Mouse (Mus musculus): ENCODE measurements around the gene Pde7b. TPM values are rescaled to one million over a fixed set of nuclear protein-coding genes. Genes with fewer than 3 reads are reported as not detected.

Gene Pde7b
- polyA plus RNA-seq, 1 experiment = 1.6 TPM

GRCm38 (mm10) chr10:20454387-20455065, 270.4 kb downstream of the Pde7b start:
- no peaks in the 10 kb centered on the region for H3K4me1 ChIP-seq (replicated peaks; ENCODE audit: control insufficient read depth, insufficient read depth, low read length)
- no peaks in the 10 kb centered on the region for H3K27me3 ChIP-seq (ENCODE audit: control insufficient read depth, insufficient read depth, low read length)
- no peaks in the 10 kb centered on the region for H3K36me3 ChIP-seq (ENCODE audit: control insufficient read depth, insufficient read depth, low read length)
- no peak overlapping the region for H3K4me3 ChIP-seq (ENCODE audit: control insufficient read depth, insufficient read depth, low read length)
- WGBS = 85% methylated on average over 6 of the region's 6 CpGs
- TF ChIP-seq POLR2A (IDR thresholded peaks at IDR 0.05; ENCODE audit: control insufficient read depth, extremely low read depth, insufficient read depth, low read length, poor library complexity) (no peak), CTCF (IDR thresholded peaks at IDR 0.05; ENCODE audit: borderline replicate concordance, control insufficient read depth, extremely low read depth, insufficient read depth, low read length, poor library complexity) (no peak)
- no peak for DNase-seq
- H3K27ac ChIP-seq (ENCODE audit: control insufficient read depth, insufficient read depth, low read length) = no peak overlapping the region

GRCm38 (mm10) chr10:20437428-20437827, 287.4 kb downstream of the Pde7b start:
- Histone ChIP-seq H3K27ac (ENCODE audit: control insufficient read depth, insufficient read depth, low read length) (no peak overlapping the region), H3K4me1 (replicated peaks; ENCODE audit: control insufficient read depth, insufficient read depth, low read length) (peaks cover 5% of the 10 kb centered on the region), H3K36me3 (ENCODE audit: control insufficient read depth, insufficient read depth, low read length) (no peaks in the 10 kb centered on the region), H3K27me3 (ENCODE audit: control insufficient read depth, insufficient read depth, low read length) (no peaks in the 10 kb centered on the region), H3K4me3 (ENCODE audit: control insufficient read depth, insufficient read depth, low read length) (no peak overlapping the region)
- no peak for TF ChIP-seq CTCF (IDR thresholded peaks at IDR 0.05; ENCODE audit: borderline replicate concordance, control insufficient read depth, extremely low read depth, insufficient read depth, low read length, poor library complexity)
- no peak for TF ChIP-seq POLR2A (IDR thresholded peaks at IDR 0.05; ENCODE audit: control insufficient read depth, extremely low read depth, insufficient read depth, low read length, poor library complexity)
- DNase-seq = no peak
- WGBS = 14% methylated on average over 9 of the region's 9 CpGs

DNA sequence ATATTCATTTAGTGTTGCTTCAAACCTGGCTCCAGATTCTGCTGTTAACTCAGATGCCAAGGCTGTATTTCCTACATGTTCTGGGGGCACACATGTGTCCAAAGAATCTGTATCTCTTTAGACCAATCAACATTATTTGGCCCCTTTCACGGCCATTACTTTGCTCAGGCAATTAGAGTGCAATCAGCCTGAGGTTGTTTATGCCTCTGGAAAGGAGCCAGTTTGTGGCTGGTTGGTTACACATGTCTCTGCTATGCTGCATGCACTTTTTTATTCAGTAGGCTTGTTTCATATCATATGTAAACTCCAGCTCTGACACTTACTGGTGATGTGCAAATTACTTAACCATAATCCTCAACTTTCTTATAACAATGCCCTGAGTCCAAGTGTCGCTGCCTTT, 287.9 kb downstream of the Pde7b start:
- H3K36me3 ChIP-seq (ENCODE audit: control insufficient read depth, insufficient read depth, low read length) = no peaks in the 10 kb centered on the region
- DNase-seq = no peak
- 60% methylated on average over 2 of the region's 2 CpGs for WGBS
- H3K27me3 ChIP-seq (ENCODE audit: control insufficient read depth, insufficient read depth, low read length) = no peaks in the 10 kb centered on the region
- TF ChIP-seq POLR2A (IDR thresholded peaks at IDR 0.05; ENCODE audit: control insufficient read depth, extremely low read depth, insufficient read depth, low read length, poor library complexity) (no peak), CTCF (IDR thresholded peaks at IDR 0.05; ENCODE audit: borderline replicate concordance, control insufficient read depth, extremely low read depth, insufficient read depth, low read length, poor library complexity) (no peak)
- H3K4me3 ChIP-seq (ENCODE audit: control insufficient read depth, insufficient read depth, low read length) = no peak overlapping the region
- H3K4me1 ChIP-seq (replicated peaks; ENCODE audit: control insufficient read depth, insufficient read depth, low read length) = peaks cover 5% of the 10 kb centered on the region
- no peak overlapping the region for H3K27ac ChIP-seq (ENCODE audit: control insufficient read depth, insufficient read depth, low read length)

DNA sequence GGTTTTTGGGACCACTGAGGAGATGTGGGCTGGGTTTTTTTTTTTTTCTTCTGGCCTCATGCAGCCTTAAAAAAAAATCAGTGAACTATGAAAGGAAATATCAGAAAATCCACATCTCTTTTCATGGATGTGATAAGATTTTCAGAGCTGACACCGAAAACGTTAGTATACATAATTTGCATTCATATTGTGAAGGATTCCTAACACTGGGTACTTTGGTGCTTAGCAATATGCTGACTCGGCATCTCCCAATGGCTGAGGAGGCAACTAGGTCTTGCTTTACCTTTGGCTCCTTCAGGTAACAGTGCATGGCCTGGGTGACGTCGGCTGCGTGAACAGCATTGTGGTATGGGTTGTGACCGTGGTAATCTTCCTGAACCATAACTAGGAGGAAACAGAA, 289.0 kb downstream of the Pde7b start:
- no peak for DNase-seq
- no peak overlapping the region for H3K4me3 ChIP-seq (ENCODE audit: control insufficient read depth, insufficient read depth, low read length)
- H3K36me3 ChIP-seq (ENCODE audit: control insufficient read depth, insufficient read depth, low read length) = no peaks in the 10 kb centered on the region
- no peak overlapping the region for H3K27ac ChIP-seq (ENCODE audit: control insufficient read depth, insufficient read depth, low read length)
- TF ChIP-seq POLR2A (IDR thresholded peaks at IDR 0.05; ENCODE audit: control insufficient read depth, extremely low read depth, insufficient read depth, low read length, poor library complexity) = no peak
- no peak for TF ChIP-seq CTCF (IDR thresholded peaks at IDR 0.05; ENCODE audit: borderline replicate concordance, control insufficient read depth, extremely low read depth, insufficient read depth, low read length, poor library complexity)
- peaks cover 5% of the 10 kb centered on the region for H3K4me1 ChIP-seq (replicated peaks; ENCODE audit: control insufficient read depth, insufficient read depth, low read length)
- WGBS = 84% methylated on average over 7 of the region's 7 CpGs
- H3K27me3 ChIP-seq (ENCODE audit: control insufficient read depth, insufficient read depth, low read length) = no peaks in the 10 kb centered on the region

GRCm38 (mm10) chr10:20431336-20431735, 293.5 kb downstream of the Pde7b start:
- no peak for DNase-seq
- WGBS = 92% methylated on average over 12 of the region's 12 CpGs

GRCm38 (mm10) chr10:20421299-20421883, 303.5 kb downstream of the Pde7b start:
- H3K36me3 ChIP-seq (ENCODE audit: control insufficient read depth, insufficient read depth, low read length) = no peaks in the 10 kb centered on the region
- no peak for DNase-seq
- H3K27ac ChIP-seq (ENCODE audit: control insufficient read depth, insufficient read depth, low read length) = no peak overlapping the region
- H3K27me3 ChIP-seq (ENCODE audit: control insufficient read depth, insufficient read depth, low read length) = no peaks in the 10 kb centered on the region
- WGBS = 93% methylated on average over 10 of the region's 10 CpGs
- H3K4me1 ChIP-seq (replicated peaks; ENCODE audit: control insufficient read depth, insufficient read depth, low read length) = no peaks in the 10 kb centered on the region
- no peak overlapping the region for H3K4me3 ChIP-seq (ENCODE audit: control insufficient read depth, insufficient read depth, low read length)
- TF ChIP-seq POLR2A (IDR thresholded peaks at IDR 0.05; ENCODE audit: control insufficient read depth, extremely low read depth, insufficient read depth, low read length, poor library complexity) = no peak
- no peak for TF ChIP-seq CTCF (IDR thresholded peaks at IDR 0.05; ENCODE audit: borderline replicate concordance, control insufficient read depth, extremely low read depth, insufficient read depth, low read length, poor library complexity)

More at GRCm38 (mm10) chr10:20431336-20431735, 293.5 kb downstream of the Pde7b start:
- H3K4me3 ChIP-seq (ENCODE audit: control insufficient read depth, insufficient read depth, low read length) = no peak overlapping the region
- no peaks in the 10 kb centered on the region for H3K27me3 ChIP-seq (ENCODE audit: control insufficient read depth, insufficient read depth, low read length)
- H3K4me1 ChIP-seq (replicated peaks; ENCODE audit: control insufficient read depth, insufficient read depth, low read length) = peaks cover 5% of the 10 kb centered on the region
- TF ChIP-seq CTCF (IDR thresholded peaks at IDR 0.05; ENCODE audit: borderline replicate concordance, control insufficient read depth, extremely low read depth, insufficient read depth, low read length, poor library complexity) (no peak), POLR2A (IDR thresholded peaks at IDR 0.05; ENCODE audit: control insufficient read depth, extremely low read depth, insufficient read depth, low read length, poor library complexity) (no peak)
- no peaks in the 10 kb centered on the region for H3K36me3 ChIP-seq (ENCODE audit: control insufficient read depth, insufficient read depth, low read length)
- H3K27ac ChIP-seq (ENCODE audit: control insufficient read depth, insufficient read depth, low read length) = no peak overlapping the region

All from thymus, adult 2 months (tissue).